Mouse (Mus musculus): ENCODE results near the gene Spocd1. TPM values are rescaled to one million over a fixed set of nuclear protein-coding genes. Genes with fewer than 3 reads are reported as not detected.
"Not testable (repeated sequence)": the region's sequence is repeated elsewhere in the genome, so short reads cannot be mapped to it uniquely, and the experiment has no call there.

Spocd1 gene
- not detected for total RNA-seq (2021)
- long read RNA-seq, experiment 1: 0 reads
- long read RNA-seq, experiment 2, partial matches to known transcripts: 0 of 2 reads
- long read RNA-seq, experiment 2, other reads (novel, unspliced or antisense): 2 of 2 reads

- Histone ChIP-seq H3K4me3 (peak within 1 kb of the TSS; percentile 66), H3K27ac (peak within 1 kb of the TSS; percentile 76)
- intact Hi-C loops (cut with DNase I): loop anchor here (1.0 to 5.0 kb wide), 3 partner anchors 52 to 228 kb away; no protein-coding TSS in a partner anchor
- no peak for TF ChIP-seq CTCF (IDR thresholded peaks at IDR 0.05)
- DNase-seq: no peak
Observed at GRCm38 (mm10) chr4:129928949-129929348, at the start of gene Spocd1. Gene Spocd1, plus strand, starts transcription at chr4:129929249.

GRCm38 (mm10) chr4:129880615-129881014 is 48.4 kb upstream of the Spocd1 start:
- TF ChIP-seq CTCF (IDR thresholded peaks at IDR 0.05): no peak
- Histone ChIP-seq H3K27ac (no peak overlapping the region), H3K4me3 (no peak overlapping the region)
- DNase-seq: no peak
- intact Hi-C loops (cut with DNase I): no loop called here

GRCm38 (mm10) chr4:129881661-129882060 is 47.4 kb upstream of the Spocd1 start:
- no peak overlapping the region for H3K4me3 ChIP-seq
- TF ChIP-seq CTCF (IDR thresholded peaks at IDR 0.05): no peak
- H3K27ac ChIP-seq: no peak overlapping the region
- intact Hi-C loops (cut with DNase I): no loop called here
- DNase-seq: no peak

- Histone ChIP-seq H3K4me3 (peak overlapping the region; percentile 65), H3K27ac (peak overlapping the region; percentile 79)
- TF ChIP-seq CTCF (IDR thresholded peaks at IDR 0.05): no peak
- peak; percentile 54 for DNase-seq
- intact Hi-C loops (cut with DNase I): no loop called here
Observed at GRCm38 (mm10) chr4:129882555-129883293, 46.3 kb upstream of the Spocd1 start.

- no peak for TF ChIP-seq CTCF (IDR thresholded peaks at IDR 0.05)
- Histone ChIP-seq H3K4me3 (peak overlapping the region; percentile 22), H3K27ac (peak overlapping the region; percentile 54)
- intact Hi-C loops (cut with DNase I): no loop called here
- DNase-seq: peak; percentile 39
Observed at GRCm38 (mm10) chr4:129884041-129884930, 44.8 kb upstream of the Spocd1 start.

- no peak for DNase-seq
- no peak overlapping the region for H3K4me3 ChIP-seq
- no peak for TF ChIP-seq CTCF (IDR thresholded peaks at IDR 0.05)
- intact Hi-C loops (cut with DNase I): no loop called here
- no peak overlapping the region for H3K27ac ChIP-seq
Observed at GRCm38 (mm10) chr4:129889661-129890060, 39.4 kb upstream of the Spocd1 start.

- H3K4me3 ChIP-seq: no peak overlapping the region
- no peak for TF ChIP-seq CTCF (IDR thresholded peaks at IDR 0.05)
Observed at GRCm38 (mm10) chr4:129890094-129890493, 39.0 kb upstream of the Spocd1 start.

GRCm38 (mm10) chr4:129894861-129895260 is 34.2 kb upstream of the Spocd1 start:
- Histone ChIP-seq H3K27ac (no peak overlapping the region), H3K4me3 (no peak overlapping the region)
- TF ChIP-seq CTCF (IDR thresholded peaks at IDR 0.05): no peak
- no peak for DNase-seq
- intact Hi-C loops (cut with DNase I): no loop called here

More at GRCm38 (mm10) chr4:129890094-129890493, 39.0 kb upstream of the Spocd1 start:
- no peak overlapping the region for H3K27ac ChIP-seq
- intact Hi-C loops (cut with DNase I): no loop called here
- DNase-seq: no peak

GRCm38 (mm10) chr4:129898815-129899214 is 30.2 kb upstream of the Spocd1 start:
- intact Hi-C loops (cut with DNase I); H3K4me3 ChIP-seq; DNase-seq: not testable (repeated sequence)

GRCm38 (mm10) chr4:129902394-129902793 is 26.7 kb upstream of the Spocd1 start:
- no peak overlapping the region for H3K27ac ChIP-seq
- intact Hi-C loops (cut with DNase I): no loop called here
- H3K4me3 ChIP-seq: no peak overlapping the region
- TF ChIP-seq CTCF (IDR thresholded peaks at IDR 0.05): no peak
- DNase-seq: no peak

More at GRCm38 (mm10) chr4:129898815-129899214, 30.2 kb upstream of the Spocd1 start:
- not testable (repeated sequence) for H3K27ac ChIP-seq

GRCm38 (mm10) chr4:129903577-129903976 is 25.5 kb upstream of the Spocd1 start:
- no peak for DNase-seq
- H3K27ac ChIP-seq: no peak overlapping the region
- no peak for TF ChIP-seq CTCF (IDR thresholded peaks at IDR 0.05)
- no peak overlapping the region for H3K4me3 ChIP-seq
- intact Hi-C loops (cut with DNase I): no loop called here

- no peak overlapping the region for H3K27ac ChIP-seq
- intact Hi-C loops (cut with DNase I): no loop called here
- no peak for DNase-seq
- H3K4me3 ChIP-seq: no peak overlapping the region
- TF ChIP-seq CTCF (IDR thresholded peaks at IDR 0.05): no peak
Observed at GRCm38 (mm10) chr4:129905032-129905431, 24.0 kb upstream of the Spocd1 start.

- intact Hi-C loops (cut with DNase I): no loop called here
- H3K27ac ChIP-seq: no peak overlapping the region
- H3K4me3 ChIP-seq: no peak overlapping the region
- TF ChIP-seq CTCF (IDR thresholded peaks at IDR 0.05): no peak
- DNase-seq: no peak
Observed at GRCm38 (mm10) chr4:129906016-129906415, 23.0 kb upstream of the Spocd1 start.
